Mouse (Mus musculus) small intestine, adult 2 months (tissue): ENCODE results near the gene Ints14.

Source experiments
- CTCF ChIP-seq: fragments of 200-500 bp; IDR thresholded peaks from 2 replicates; pipeline ENCODE4 v1.5.1; 2012; ENCODE audit warnings: low read depth, mild to moderate bottlenecking, control low read depth, inconsistent platforms, low read length, moderate library complexity, mixed read lengths; ENCODE audit not compliant: insufficient replicate concordance, insufficient read length; ENCODE audit errors: extremely low read depth
- POLR2A ChIP-seq: fragments of 200-500 bp; IDR thresholded peaks from 2 replicates; pipeline ENCODE4 v1.6.1; 2012; ENCODE audit warnings: low read depth, mild to moderate bottlenecking, control low read depth, inconsistent platforms, low read length, moderate library complexity

DNA sequence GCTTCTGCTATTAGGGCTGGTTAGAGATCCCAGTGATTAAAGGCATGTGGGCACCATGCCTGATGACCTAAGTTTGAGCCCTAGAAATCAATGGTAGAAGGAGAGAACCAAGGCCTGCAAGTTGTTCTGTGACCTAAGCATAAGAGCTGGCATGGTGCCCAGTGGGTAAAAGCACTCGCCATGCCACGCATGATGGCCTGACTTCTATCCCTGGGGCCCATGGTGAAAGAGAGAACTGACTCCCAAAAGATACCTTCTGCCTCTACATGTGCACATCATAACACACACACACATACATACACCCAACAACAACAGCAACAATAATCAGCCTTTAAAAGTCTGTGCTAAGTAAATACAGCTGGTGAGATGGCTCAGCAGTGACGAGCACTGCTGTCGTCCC lies 47.3 kb upstream of the Ints14 start:
- TF ChIP-seq CTCF: no peak
- no peak for TF ChIP-seq POLR2A
